Mouse (Mus musculus) C2C12 (cell line): ENCODE measurements around the gene Mark4.

Experiments used
- CEBPB ChIP-seq: IDR thresholded peaks from one replicate; pipeline ENCODE4 v1.6.1; 2011; ENCODE audit warnings: low read depth, mild to moderate bottlenecking, control low read depth, moderate library complexity
- CTCF ChIP-seq: IDR thresholded peaks from one replicate; pipeline ENCODE4 v1.5.1; 2011; ENCODE audit not compliant: control insufficient read depth, insufficient read depth, insufficient read length
- MAX ChIP-seq: IDR thresholded peaks from one replicate; pipeline ENCODE4 v1.6.1; 2011; ENCODE audit warnings: mild to moderate bottlenecking, control low read depth
- MYOD1 ChIP-seq: IDR thresholded peaks from one replicate; pipeline ENCODE4 v1.6.1; 2011; ENCODE audit warnings: low read depth; ENCODE audit not compliant: control insufficient read depth, insufficient read length

DNA sequence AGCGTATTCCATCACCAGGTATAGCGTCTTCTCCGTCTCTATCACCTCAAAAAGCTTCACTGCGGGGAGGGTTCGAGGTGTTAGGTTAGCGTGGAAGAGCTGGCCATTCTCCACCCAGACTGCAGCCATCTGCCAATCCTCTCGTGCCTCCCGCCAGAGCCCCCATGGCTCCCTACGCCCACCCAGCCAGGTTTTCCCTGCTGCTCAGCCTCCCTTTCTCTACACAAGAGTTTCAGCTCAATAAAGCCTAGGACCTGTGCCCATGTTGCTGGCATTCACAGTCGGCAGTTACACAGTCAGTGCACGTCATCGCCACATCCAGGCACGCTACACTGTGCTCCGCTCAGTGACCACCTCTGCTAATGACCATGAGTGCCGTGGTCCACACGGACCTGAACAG, 10.9 kb downstream of the Mark4 start:
- TF ChIP-seq CTCF: no peak
- no peak for TF ChIP-seq MAX
- TF ChIP-seq CEBPB: no peak
- TF ChIP-seq MYOD1: no peak
